Mouse (Mus musculus): ENCODE measurements around the gene Grin2a. TPM values are rescaled to one million over a fixed set of nuclear protein-coding genes. Genes with fewer than 3 reads are reported as not detected.

The Grin2a gene
- polyA plus RNA-seq, 1 experiment from 2014 or later, result 0.44 TPM

DNA sequence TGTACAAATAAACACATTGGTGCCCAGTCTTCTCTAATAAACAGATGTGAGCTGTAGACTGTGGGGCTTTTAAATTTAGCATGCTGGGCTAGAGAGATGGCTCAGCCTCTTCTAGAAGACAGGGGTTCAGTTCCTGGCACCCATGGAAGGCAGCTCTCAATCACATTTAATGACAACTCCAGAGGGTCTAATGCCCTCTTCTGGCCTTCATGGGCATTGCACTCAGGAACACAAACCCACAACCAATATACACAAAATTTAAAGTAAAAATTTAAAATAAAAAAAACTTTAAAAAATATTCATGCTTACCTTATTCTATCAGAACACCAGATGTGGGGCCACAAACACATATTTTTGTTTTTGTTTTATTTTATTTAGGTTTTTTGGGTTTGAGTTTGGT, 2.6 kb upstream of the Grin2a start:
- Histone ChIP-seq H3K9me3 (replicated peaks) (no peaks in the 10 kb centered on the region), H3K27me3 (peaks cover 49% of the 10 kb centered on the region), H3K4me1 (replicated peaks) (peaks cover 25% of the 10 kb centered on the region), H3K4me2 (no peak overlapping the region), H3K9ac (no peak overlapping the region), H3K4me3 (no peak overlapping the region), H3K27ac (no peak overlapping the region), H3K36me3 (no peaks in the 10 kb centered on the region)
- ATAC-seq (replicated peaks; ENCODE audit: insufficient number of reproducible peaks, insufficient read depth, low FRiP score, low read depth), result no peak

DNA sequence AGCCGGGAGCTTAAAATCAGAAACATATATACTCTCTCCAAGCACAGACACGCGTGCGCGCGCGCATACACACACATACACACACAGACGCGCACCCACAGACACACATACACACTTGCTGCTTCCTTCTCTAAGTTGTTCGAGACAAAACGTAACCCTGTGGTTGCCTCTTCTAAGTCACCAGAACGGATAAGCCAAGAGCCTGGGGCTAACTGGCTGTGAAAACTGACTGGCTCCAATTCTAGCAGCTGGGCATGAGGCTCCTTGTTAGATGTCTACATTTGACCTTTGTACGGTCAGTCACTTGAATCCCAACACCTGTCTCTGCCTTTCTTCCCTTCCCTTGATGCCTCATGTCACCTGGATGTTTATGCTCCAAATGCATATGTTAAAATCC, 452 bp upstream of the Grin2a start:
- H3K9me3 ChIP-seq (replicated peaks), result no peaks in the 10 kb centered on the region
- H3K4me1 ChIP-seq (replicated peaks), result peaks cover 29% of the 10 kb centered on the region
- no peak overlapping the region for H3K27ac ChIP-seq
- no peak for ATAC-seq (replicated peaks; ENCODE audit: insufficient number of reproducible peaks, insufficient read depth, low FRiP score, low read depth)
- H3K4me2 ChIP-seq, result peak overlapping the region; percentile 69; the same call in 1 of the 2 replicates
- peaks cover 69% of the 10 kb centered on the region for H3K27me3 ChIP-seq
- 26% methylated on average over 13 of the region's 13 CpGs for WGBS
- H3K36me3 ChIP-seq, result no peaks in the 10 kb centered on the region
- peak overlapping the region; percentile 37 for H3K4me3 ChIP-seq
- H3K9ac ChIP-seq, result no peak overlapping the region

DNA sequence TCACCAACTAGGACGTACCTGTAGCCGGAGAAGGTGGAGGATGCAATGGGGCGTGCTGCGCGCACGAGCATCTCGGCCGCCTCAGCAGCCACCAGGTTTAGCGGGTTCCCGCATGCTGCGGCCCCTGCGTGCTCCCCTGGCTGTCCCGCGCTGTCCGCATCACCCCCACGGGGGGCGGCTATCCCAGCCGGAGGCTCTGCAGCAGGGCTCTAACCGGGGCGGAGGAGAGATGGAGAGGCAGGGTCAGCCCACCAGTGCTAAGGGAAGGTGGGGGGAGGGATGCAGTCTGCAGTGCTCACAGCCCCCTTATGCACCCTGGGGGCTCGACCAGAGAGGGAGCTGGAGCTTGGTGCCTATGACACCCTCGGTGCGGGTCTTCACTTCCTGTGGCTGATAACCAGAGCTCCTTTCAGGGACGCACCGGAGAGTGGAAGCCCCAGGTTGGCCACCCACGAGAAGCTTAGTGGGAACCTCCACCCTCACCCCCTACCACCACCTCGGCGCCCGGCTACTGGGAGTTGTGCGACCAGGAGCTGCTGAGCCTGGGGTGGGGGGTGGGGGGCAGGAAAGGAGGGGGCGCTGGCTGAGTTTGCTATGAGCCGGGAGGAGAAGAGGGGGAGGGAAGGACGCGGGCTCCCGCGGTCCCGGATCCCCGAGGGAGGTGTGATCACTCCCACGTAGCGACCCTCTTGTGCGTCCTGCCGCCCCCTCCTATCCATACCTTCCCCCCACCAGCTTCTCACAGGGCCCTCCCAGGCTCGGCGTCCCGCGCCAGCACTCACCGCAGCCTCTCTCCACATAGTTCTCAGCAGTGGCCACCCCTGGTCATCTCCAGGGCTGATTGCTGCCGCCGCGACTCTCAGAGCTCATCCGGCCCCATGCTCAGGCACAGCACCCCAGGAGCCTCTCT, 1.1 kb downstream of the Grin2a start:
- 1% methylated on average over 39 of the region's 51 CpGs for WGBS
- no peaks in the 10 kb centered on the region for H3K9me3 ChIP-seq (replicated peaks)
- H3K27me3 ChIP-seq, result peaks cover 81% of the 10 kb centered on the region
- H3K4me1 ChIP-seq (replicated peaks), result peaks cover 29% of the 10 kb centered on the region
- ATAC-seq (replicated peaks; ENCODE audit: insufficient number of reproducible peaks, insufficient read depth, low FRiP score, low read depth), result no peak; the same call in 1 of the 2 replicates
- H3K27ac ChIP-seq, result no peak overlapping the region
- no peaks in the 10 kb centered on the region for H3K36me3 ChIP-seq
- H3K4me2 ChIP-seq, result peak overlapping the region; percentile 69
- peak overlapping the region; percentile 37 for H3K4me3 ChIP-seq
- no peak overlapping the region for H3K9ac ChIP-seq

DNA sequence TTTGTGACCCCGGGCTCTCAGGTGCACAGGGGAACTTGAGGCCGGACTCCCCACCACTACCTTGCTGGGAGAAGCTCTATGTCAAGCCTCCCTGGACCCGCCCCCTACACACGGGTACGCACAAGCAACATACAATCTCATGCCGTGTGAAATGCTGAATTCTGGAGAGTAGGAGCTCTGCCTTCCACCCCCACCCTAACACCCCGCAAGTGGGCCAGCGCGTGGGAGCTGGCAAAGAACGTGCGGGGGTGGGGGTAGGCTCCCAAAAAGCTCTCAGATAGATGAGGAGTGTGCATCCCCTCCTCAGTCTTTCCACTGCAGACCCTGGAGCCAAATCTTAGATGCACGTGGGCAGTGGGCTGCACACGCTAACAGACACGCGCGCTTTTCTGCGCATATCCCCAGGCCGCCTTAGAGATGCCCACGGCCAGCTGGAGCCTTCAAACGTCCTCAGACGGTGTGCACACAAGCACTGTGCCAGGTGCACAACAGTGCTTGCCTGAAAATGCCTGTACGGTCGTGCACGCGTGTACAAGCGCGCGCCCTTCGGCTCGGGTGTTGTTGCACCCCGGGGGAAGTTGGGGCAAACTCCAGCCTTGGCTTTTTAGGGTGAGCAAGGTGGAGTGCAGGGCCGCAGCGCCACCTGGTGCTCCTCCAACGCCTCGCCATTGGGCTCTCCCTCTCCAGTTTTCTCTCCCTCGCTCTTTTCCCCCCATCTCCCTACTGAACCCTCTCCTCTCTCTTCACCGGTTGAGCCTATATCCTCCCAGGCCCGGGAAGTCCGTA, 1.9 kb downstream of the Grin2a start:
- peaks cover 29% of the 10 kb centered on the region for H3K4me1 ChIP-seq (replicated peaks)
- H3K27me3 ChIP-seq, result peaks cover 81% of the 10 kb centered on the region
- H3K4me2 ChIP-seq, result peak overlapping the region; percentile 69
- H3K4me3 ChIP-seq, result peak overlapping the region; percentile 37
- no peak overlapping the region for H3K27ac ChIP-seq
- no peaks in the 10 kb centered on the region for H3K36me3 ChIP-seq
- 3% methylated on average over 39 of the region's 39 CpGs for WGBS
- H3K9ac ChIP-seq, result no peak overlapping the region
- H3K9me3 ChIP-seq (replicated peaks), result no peaks in the 10 kb centered on the region
- peak; percentile 23; the same call in 1 of the 2 replicates for ATAC-seq (replicated peaks; ENCODE audit: insufficient number of reproducible peaks, insufficient read depth, low FRiP score, low read depth)

DNA sequence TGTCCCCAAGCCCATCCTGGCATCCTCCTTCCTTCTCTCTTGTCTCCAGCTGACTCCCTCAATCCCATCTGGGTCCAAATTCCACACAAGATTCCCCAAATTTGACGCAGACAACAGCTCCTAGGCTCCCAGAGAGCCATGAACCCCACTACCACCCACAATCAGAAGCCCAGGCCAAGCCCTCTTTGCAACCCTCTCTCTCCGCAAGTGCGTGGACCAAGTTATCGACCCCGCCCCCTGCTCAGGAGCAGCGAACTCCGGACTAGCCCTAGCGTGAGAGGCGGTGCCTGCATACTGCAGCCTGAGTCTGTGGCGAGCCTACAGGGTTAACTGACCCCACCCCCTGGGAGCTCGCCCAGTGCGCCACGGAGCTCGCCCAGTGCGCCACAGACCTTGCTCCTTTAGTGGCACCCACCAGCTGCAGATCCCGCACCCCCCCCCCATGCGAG, 2.6 kb downstream of the Grin2a start:
- H3K9me3 ChIP-seq (replicated peaks), result no peaks in the 10 kb centered on the region
- WGBS, result 0% methylated on average over 17 of the region's 17 CpGs
- peaks cover 29% of the 10 kb centered on the region for H3K4me1 ChIP-seq (replicated peaks)
- H3K9ac ChIP-seq, result no peak overlapping the region
- H3K27me3 ChIP-seq, result peaks cover 79% of the 10 kb centered on the region
- ATAC-seq (replicated peaks; ENCODE audit: insufficient number of reproducible peaks, insufficient read depth, low FRiP score, low read depth), result no peak
- no peak overlapping the region for H3K27ac ChIP-seq
- H3K4me2 ChIP-seq, result peak overlapping the region; percentile 69
- peak overlapping the region; percentile 37 for H3K4me3 ChIP-seq
- no peaks in the 10 kb centered on the region for H3K36me3 ChIP-seq

DNA sequence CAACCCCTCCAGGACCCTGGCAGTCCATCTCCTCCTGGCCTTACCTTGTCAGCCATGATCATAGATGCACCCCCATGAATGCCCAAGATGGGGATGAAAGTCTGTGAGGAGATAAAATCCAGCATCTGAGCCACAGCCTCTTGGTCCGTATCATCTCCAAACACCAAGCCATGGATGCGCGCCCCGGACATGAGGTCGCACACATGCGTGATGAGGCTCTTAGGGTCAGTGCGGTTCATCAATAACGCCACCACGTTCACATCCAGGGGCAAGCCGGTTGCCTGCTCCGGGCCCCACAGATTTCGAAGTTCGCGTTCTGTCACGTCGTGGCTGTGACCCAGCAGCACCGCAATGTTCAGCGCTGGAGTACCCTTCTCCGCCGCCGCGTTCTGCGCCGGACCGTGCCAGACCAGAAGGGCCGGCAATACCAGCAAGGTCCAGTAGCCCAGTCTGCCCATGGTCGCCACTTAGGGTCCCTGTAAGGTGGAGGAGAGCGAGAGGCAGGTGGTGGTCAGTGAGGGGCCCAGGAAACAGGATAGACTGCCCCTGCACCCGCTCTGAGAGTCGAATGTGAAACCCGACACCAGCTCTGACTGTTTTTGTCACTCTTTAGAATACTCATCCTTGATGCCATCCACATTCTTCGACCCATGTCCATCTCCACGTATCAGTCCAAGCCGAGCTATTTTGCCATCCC, 3.1 kb downstream of the Grin2a start:
- Histone ChIP-seq H3K27ac (no peak overlapping the region), H3K4me1 (replicated peaks) (peaks cover 29% of the 10 kb centered on the region), H3K9me3 (replicated peaks) (no peaks in the 10 kb centered on the region), H3K36me3 (no peaks in the 10 kb centered on the region), H3K4me2 (peak overlapping the region; percentile 69), H3K4me3 (peak overlapping the region; percentile 37; the same call in 1 of the 2 replicates), H3K27me3 (peaks cover 75% of the 10 kb centered on the region), H3K9ac (no peak overlapping the region)
- 17% methylated on average over 34 of the region's 34 CpGs for WGBS
- ATAC-seq (replicated peaks; ENCODE audit: insufficient number of reproducible peaks, insufficient read depth, low FRiP score, low read depth), result no peak

DNA sequence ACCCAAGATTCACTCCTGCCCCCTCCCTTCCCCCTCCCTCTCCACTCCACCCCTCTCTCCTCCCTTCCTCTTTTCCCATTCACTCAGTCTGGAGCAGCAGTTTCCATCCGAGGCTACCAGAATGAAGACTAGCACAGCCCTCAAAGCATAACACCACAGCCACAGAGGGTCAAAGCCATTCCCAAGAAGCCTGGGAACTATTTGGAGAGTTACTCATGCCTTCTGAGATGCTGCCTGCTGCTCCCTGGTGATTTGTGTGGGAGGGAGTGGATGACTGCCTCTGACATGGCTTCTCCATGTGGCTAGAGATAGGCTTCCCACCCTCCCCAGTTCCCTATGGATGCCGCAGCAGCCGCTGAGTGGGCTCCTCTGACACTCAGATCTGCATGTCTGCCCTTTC, 10.3 kb downstream of the Grin2a start:
- Histone ChIP-seq H3K9me3 (replicated peaks) (no peaks in the 10 kb centered on the region), H3K36me3 (no peaks in the 10 kb centered on the region), H3K4me1 (replicated peaks) (no peaks in the 10 kb centered on the region), H3K4me2 (no peak overlapping the region), H3K4me3 (no peak overlapping the region), H3K27ac (no peak overlapping the region), H3K27me3 (peaks cover 5% of the 10 kb centered on the region; the same call in 1 of the 2 replicates), H3K9ac (no peak overlapping the region)
- 45% methylated on average over 3 of the region's 3 CpGs for WGBS
- ATAC-seq (replicated peaks; ENCODE audit: insufficient number of reproducible peaks, insufficient read depth, low FRiP score, low read depth), result no peak

DNA sequence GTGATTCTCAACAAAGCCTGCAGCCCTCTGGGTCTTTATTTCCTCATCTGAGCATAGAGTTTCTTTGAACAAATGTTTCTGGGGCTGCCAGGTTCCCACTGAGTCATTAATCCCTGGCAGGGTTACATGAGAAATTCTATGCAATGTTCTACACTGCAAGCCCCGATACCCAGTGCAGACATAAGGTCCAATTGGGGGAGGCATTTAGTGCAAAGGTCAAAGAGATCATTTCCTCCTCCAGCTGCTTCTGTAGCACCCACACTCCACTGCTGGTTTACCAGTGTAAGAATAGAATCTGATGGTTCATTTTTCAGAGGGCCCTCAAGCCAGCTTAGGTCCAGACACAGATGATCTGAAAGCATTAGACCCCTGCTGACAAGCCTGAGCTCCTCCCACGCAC, 14.7 kb downstream of the Grin2a start:
- Histone ChIP-seq H3K4me2 (no peak overlapping the region), H3K4me1 (replicated peaks) (no peaks in the 10 kb centered on the region), H3K9me3 (replicated peaks) (no peaks in the 10 kb centered on the region), H3K27me3 (no peaks in the 10 kb centered on the region), H3K9ac (no peak overlapping the region), H3K36me3 (no peaks in the 10 kb centered on the region), H3K27ac (no peak overlapping the region), H3K4me3 (no peak overlapping the region)
- WGBS, result 42% methylated on average over 2 of the region's 2 CpGs
- no peak for ATAC-seq (replicated peaks; ENCODE audit: insufficient number of reproducible peaks, insufficient read depth, low FRiP score, low read depth)

DNA sequence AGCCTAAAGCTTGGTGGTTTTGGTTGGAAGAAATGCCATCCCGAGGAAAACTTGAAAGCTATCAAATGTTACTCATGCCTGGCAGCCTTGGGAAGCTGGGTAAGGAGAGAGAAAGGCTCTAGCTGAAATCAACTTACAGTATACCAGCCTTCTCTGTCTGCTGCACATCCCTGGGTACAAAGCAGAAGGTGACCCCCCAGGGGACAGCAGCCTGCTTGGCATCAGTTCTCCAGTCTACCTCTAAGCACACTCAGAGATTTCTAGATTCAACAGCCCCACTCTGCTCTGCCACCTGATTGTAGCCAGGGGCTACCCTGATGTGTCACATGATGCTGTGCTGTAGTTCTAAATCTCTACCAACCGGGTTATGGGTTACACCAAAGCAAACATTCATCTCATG, 17.2 kb downstream of the Grin2a start:
- WGBS, result 75% methylated on average over 2 of the region's 2 CpGs
- Histone ChIP-seq H3K27me3 (no peaks in the 10 kb centered on the region), H3K36me3 (no peaks in the 10 kb centered on the region), H3K27ac (no peak overlapping the region), H3K4me1 (replicated peaks) (no peaks in the 10 kb centered on the region), H3K4me3 (no peak overlapping the region), H3K9ac (no peak overlapping the region), H3K9me3 (replicated peaks) (no peaks in the 10 kb centered on the region), H3K4me2 (no peak overlapping the region)
- no peak for ATAC-seq (replicated peaks; ENCODE audit: insufficient number of reproducible peaks, insufficient read depth, low FRiP score, low read depth)

DNA sequence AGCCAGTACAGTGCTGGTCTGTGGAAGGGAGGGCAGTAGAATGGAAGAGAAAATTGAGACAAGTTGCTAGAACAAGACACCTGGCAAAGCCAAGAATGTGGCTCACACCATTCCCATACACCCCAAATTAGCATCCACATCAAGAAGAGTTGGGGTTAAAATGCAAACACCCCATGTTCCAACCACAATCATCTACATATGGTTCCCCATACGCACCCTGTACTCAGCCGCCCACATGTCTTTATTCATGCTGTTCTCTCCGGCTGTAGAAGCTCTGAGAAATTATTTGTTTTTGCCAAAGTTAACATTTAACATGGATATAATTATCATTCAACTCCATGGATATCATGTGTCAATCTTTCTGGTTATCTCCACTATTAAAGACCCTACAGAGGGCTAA, 22.7 kb downstream of the Grin2a start:
- ATAC-seq (replicated peaks; ENCODE audit: insufficient number of reproducible peaks, insufficient read depth, low FRiP score, low read depth), result no peak
- no peaks in the 10 kb centered on the region for H3K27me3 ChIP-seq
- H3K36me3 ChIP-seq, result no peaks in the 10 kb centered on the region
- H3K9me3 ChIP-seq (replicated peaks), result no peaks in the 10 kb centered on the region
- no peak overlapping the region for H3K9ac ChIP-seq
- H3K4me3 ChIP-seq, result no peak overlapping the region
- no peak overlapping the region for H3K4me2 ChIP-seq
- H3K27ac ChIP-seq, result no peak overlapping the region
- 81% methylated on average over 3 of the region's 3 CpGs for WGBS
- H3K4me1 ChIP-seq (replicated peaks), result no peaks in the 10 kb centered on the region

DNA sequence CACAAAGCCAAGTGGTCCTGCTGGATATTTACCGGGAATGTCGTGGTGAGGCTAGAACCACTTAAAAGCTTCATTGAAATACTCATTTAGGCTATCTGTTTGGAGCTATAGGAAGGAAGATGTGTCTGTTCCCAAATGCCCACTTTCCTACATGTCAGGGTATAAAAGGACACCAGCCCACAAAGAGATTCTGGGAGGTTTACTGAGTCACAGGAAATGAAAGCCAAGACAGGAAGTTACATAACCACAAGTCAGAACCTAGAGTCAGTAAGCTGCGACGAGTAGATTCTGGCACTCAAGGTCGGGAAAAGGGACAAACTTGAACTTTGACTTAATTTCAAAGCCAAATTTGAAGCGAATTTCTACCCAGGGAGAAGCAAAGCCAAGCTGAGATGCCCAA, 30.9 kb downstream of the Grin2a start:
- no peak overlapping the region for H3K27ac ChIP-seq
- no peaks in the 10 kb centered on the region for H3K9me3 ChIP-seq (replicated peaks)
- H3K4me3 ChIP-seq, result no peak overlapping the region
- H3K27me3 ChIP-seq, result no peaks in the 10 kb centered on the region
- H3K4me1 ChIP-seq (replicated peaks), result no peaks in the 10 kb centered on the region
- ATAC-seq (replicated peaks; ENCODE audit: insufficient number of reproducible peaks, insufficient read depth, low FRiP score, low read depth), result no peak
- no peaks in the 10 kb centered on the region for H3K36me3 ChIP-seq
- no peak overlapping the region for H3K9ac ChIP-seq
- WGBS, result 62% methylated on average over 6 of the region's 6 CpGs
- H3K4me2 ChIP-seq, result no peak overlapping the region
